Mouse (Mus musculus) cerebellum, adult 2 months (tissue): ENCODE results near the gene 2210407C18Rik. TPM values are rescaled to one million over a fixed set of nuclear protein-coding genes. Genes with fewer than 3 reads are reported as not detected.

ENCODE experiments used
- DNase-seq, 2 experiments: peaks; one replicate each; pipeline ENCODE4 v3.0.0; 2021
- H3K27ac ChIP-seq: fragments of 200-500 bp; 2 replicates; pipeline ENCODE4 v1.5.1; 2012; ENCODE audit warnings: low read length, control low read depth, inconsistent platforms; ENCODE audit not compliant: insufficient read depth
- H3K27me3 ChIP-seq: fragments of 200-500 bp; 2 replicates; pipeline ENCODE4 v1.6.1; 2012; ENCODE audit warnings: inconsistent platforms, mild to moderate bottlenecking, low read length, moderate library complexity; ENCODE audit not compliant: control insufficient read depth, insufficient read depth
- H3K4me1 ChIP-seq: fragments of 200-500 bp; 2 replicates; pipeline ENCODE4 v1.6.1; 2011; ENCODE audit warnings: low read length; ENCODE audit not compliant: control insufficient read depth, insufficient read depth
- H3K4me3 ChIP-seq: fragments of 200-500 bp; replicated peaks from 2 replicates; pipeline ENCODE3; 2011; ENCODE audit warnings: mild to moderate bottlenecking, low read depth, low read length, control low read depth; ENCODE audit not compliant: insufficient read depth
- CTCF ChIP-seq: fragments of 200-500 bp; IDR thresholded peaks from 2 replicates; pipeline ENCODE4 v1.5.1; 2011; ENCODE audit warnings: low read depth, mild to moderate bottlenecking, control low read depth, low read length, moderate library complexity, borderline replicate concordance; ENCODE audit not compliant: insufficient read depth
- POLR2A ChIP-seq: fragments of 200-500 bp; IDR thresholded peaks from 2 replicates; pipeline ENCODE4 v1.6.1; 2011; ENCODE audit warnings: low read length, control low read depth, borderline replicate concordance; ENCODE audit not compliant: insufficient read depth
- WGBS: fragments of 180-500 bp; shearing (Covaris S2); methylation state at CpG from one replicate; pipeline ENCODE4 v1.1.7; 2018; 5-methylcytosine and 5-hydroxymethylcytosine counted together
- polyA plus RNA-seq: library from polyadenylated mRNA; depleted of rRNA; stranded (reverse); fragments of >200 nt; gene quantifications from 2 replicates; pipeline ENCODE4 v1.2.3, GENCODE M21; 2012; rRNA removed

Gene 2210407C18Rik
- not detected in 2 replicates for polyA plus RNA-seq

DNA sequence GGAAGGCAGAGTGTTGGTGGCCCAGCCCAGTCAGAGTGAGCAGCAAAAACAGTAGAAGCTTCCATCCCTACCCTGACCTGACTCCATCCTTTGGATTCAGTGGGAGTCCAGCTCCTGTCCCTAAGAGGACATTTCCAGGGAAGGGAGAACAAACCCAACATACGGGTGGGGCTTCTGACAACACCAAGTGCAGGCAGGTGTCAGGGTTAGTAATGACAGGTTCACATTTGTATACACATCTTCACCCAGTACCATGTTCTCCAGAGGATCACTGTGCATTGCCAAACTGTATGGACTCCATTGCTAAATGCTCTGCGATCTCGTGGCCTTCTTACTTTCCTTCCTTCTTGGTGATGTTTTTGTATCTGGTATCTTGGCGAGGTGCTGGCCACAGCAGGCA lies at the start of gene 2210407C18Rik:
Gene 2210407C18Rik (minus strand): TSS at position 101 of the 400 bp plus-strand sequence.
- no peak for DNase-seq
- no peak within 1 kb of the TSS for H3K27ac ChIP-seq
- TF ChIP-seq POLR2A (no peak), CTCF (no peak)
- H3K4me1 ChIP-seq = no peaks in the 10 kb centered on the region
- H3K27me3 ChIP-seq = no peaks in the 10 kb centered on the region
- no peak within 1 kb of the TSS for H3K4me3 ChIP-seq
- WGBS = 94% methylated on average over 4 of the region's 4 CpGs

DNA sequence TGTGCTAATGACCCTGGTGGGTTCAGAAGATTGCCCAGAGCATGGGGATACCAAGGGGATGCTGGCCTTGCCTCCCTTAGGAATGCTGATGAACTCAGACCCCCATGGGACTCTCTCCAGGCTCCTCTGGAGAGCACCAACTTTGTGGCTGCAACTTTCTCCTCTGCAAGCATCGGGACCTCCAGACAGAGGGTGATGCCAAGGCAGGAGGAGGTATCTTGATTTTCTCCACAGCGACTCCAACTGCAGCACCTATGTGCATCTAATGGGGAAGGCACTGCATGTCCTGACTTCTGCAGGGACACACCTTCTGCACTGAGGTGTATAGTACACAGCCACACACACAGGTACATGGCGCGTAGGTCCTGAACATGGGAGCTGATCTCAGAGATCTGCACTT lies 42.7 kb upstream of the 2210407C18Rik start, which contains the start of gene Olfr322:
Gene Olfr322 (plus strand): TSS at position 187 of the 400 bp plus-strand sequence.
- no peaks in the 10 kb centered on the region for H3K4me1 ChIP-seq
- DNase-seq = no peak
- H3K27me3 ChIP-seq = no peaks in the 10 kb centered on the region
- WGBS = 84% methylated on average over 4 of the region's 4 CpGs
- no peak within 1 kb of the TSS for H3K4me3 ChIP-seq
- TF ChIP-seq POLR2A = no peak
- no peak for TF ChIP-seq CTCF
- H3K27ac ChIP-seq = no peak within 1 kb of the TSS

DNA sequence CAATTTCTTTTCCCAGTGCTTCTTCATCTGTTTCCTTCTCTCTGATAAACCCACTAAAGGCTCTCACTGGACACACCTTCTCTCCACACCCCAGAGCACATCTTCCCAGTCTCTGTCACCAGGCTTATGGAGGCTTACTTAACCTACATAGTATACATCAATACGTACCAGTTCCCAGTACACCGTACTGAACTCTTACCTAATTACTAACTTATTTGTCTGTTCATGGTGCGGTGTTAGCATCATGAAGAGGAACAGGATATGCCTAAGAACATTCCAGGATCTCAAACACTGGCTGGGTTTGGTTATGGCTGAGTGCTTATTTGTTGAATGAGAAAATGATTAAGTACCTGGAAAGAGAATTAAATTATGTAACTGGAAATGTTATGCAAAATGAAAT lies 39.3 kb upstream of the 2210407C18Rik start:
- TF ChIP-seq CTCF (no peak), POLR2A (no peak)
- H3K27ac ChIP-seq = no peak overlapping the region
- no peak for DNase-seq
- H3K4me3 ChIP-seq = no peak overlapping the region
- 86% methylated on average over 3 of the region's 3 CpGs for WGBS
- H3K27me3 ChIP-seq = no peaks in the 10 kb centered on the region; the same call in 1 of the 2 replicates
- H3K4me1 ChIP-seq = no peaks in the 10 kb centered on the region

DNA sequence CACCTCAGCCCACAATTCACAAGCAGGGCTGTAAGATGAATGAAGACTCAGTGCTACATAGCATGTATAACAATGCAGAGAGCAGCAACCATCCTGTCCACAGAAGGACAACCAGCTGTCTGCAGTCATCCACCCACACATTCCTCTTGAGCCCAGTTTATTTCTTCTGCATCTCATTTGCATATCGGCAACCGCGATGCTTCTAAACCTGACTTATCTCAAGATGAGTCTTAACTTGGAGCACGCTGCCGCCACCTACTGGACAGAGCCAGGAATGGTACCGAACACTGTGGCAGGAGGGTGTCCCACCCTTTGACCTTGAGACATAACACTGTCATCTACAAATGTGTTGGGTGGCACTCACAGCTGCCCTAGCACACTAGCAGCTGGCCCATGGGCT lies 27.5 kb upstream of the 2210407C18Rik start:
- TF ChIP-seq POLR2A (no peak), CTCF (peak; percentile 60; the same call in 1 of the 2 replicates)
- Histone ChIP-seq H3K27ac (no peak overlapping the region), H3K27me3 (no peaks in the 10 kb centered on the region; the same call in 1 of the 2 replicates), H3K4me1 (no peaks in the 10 kb centered on the region), H3K4me3 (no peak overlapping the region)
- WGBS = 28% methylated on average over 6 of the region's 6 CpGs
- no peak for DNase-seq

DNA sequence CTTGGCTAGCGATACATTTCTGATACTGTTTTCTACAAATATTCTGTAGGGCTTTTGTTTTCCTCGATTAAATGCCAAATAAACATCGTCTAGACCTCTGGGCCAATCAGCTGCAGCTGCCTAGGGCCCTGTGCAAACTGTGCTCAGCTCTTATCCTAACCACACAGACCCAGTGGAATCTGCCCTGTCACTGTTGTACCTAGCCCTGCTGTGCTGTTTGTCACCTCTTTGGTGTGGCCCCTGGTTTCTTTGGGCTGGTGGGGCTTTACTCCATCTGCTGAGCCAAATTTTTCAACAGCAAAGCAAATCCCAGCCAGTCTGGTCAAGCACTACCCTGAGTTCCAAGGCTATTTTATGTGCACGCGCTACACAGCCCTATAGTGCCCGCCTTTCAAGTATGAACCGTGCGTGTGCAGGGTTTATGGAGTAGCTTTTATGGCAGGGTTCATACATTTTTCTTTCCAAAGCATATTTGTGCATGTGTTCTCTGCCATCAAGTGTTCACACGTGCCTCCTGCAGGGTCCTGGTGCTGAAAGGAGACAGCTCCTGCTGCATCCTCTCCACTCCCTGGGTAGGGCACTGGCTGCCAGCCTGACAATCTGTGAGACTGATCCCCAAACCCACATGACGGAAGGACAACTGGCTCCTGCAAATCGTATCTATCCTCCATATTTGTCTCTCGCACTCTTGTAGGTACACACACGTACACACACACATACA lies 25.9 kb upstream of the 2210407C18Rik start:
- Histone ChIP-seq H3K4me3 (no peak overlapping the region), H3K27me3 (no peaks in the 10 kb centered on the region; the same call in 1 of the 2 replicates), H3K4me1 (no peaks in the 10 kb centered on the region), H3K27ac (no peak overlapping the region)
- no peak for DNase-seq
- 78% methylated on average over 13 of the region's 13 CpGs for WGBS
- no peak for TF ChIP-seq POLR2A
- no peak for TF ChIP-seq CTCF

DNA sequence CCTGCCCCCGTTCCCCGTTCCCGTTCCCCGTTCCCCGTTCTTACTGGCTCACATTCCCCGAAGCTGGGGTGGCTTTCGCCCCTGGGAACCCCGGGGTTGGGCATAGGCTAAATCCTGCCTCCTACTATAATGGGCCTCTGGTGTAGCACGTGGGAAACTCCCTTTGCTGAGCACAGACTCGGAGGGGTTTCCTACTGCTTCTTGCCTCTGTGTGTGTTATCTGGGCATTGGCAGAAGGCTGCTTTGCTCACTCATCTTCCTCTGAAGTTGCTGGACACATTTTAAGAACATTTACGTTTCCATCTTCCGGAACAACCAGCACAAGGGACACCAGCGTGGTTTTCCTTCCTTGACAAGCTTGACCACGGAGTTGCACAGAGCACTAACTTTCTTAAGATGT lies 25.2 kb upstream of the 2210407C18Rik start:
- WGBS = 34% methylated on average over 14 of the region's 14 CpGs
- Histone ChIP-seq H3K27ac (no peak overlapping the region), H3K27me3 (no peaks in the 10 kb centered on the region; the same call in 1 of the 2 replicates), H3K4me3 (no peak overlapping the region), H3K4me1 (no peaks in the 10 kb centered on the region)
- TF ChIP-seq POLR2A (no peak), CTCF (no peak)
- DNase-seq = no peak

DNA sequence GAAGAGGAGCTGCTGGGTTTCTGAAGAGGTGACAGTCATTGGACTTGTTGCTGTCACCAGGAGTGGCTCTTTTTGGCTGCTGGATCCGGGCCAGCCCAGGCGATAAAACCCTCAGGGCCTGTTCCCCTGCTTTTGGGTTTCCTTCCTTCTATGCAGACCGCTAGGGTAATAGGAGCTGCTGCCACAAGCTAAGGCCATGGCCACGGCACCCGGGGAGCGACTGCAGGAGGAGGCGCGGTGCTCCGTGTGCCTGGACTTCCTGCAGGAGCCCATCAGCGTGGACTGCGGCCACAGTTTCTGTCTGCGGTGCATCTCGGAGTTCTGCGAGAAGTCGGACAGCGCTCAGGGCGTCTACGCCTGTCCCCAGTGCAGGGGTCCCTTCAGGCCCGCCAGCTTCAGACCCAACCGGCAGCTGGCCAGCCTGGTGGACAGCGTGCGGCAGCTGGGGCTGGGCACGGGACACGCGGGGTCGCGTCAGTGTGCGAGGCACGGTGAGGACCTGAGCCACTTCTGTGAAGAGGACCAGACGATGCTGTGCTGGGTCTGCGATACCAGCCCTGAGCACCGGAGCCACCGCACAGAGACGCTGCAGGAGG lies 24.5 kb upstream of the 2210407C18Rik start, which contains the start of gene Trim58:
Gene Trim58 (plus strand): TSS at position 194 of the 596 bp plus-strand sequence.
- Histone ChIP-seq H3K27me3 (no peaks in the 10 kb centered on the region; the same call in 1 of the 2 replicates), H3K27ac (no peak within 1 kb of the TSS), H3K4me1 (no peaks in the 10 kb centered on the region), H3K4me3 (peak within 1 kb of the TSS; percentile 3)
- peak; percentile 4 to 20 for DNase-seq
- 1% methylated on average over 34 of the region's 34 CpGs for WGBS
- TF ChIP-seq CTCF = no peak
- no peak for TF ChIP-seq POLR2A

DNA sequence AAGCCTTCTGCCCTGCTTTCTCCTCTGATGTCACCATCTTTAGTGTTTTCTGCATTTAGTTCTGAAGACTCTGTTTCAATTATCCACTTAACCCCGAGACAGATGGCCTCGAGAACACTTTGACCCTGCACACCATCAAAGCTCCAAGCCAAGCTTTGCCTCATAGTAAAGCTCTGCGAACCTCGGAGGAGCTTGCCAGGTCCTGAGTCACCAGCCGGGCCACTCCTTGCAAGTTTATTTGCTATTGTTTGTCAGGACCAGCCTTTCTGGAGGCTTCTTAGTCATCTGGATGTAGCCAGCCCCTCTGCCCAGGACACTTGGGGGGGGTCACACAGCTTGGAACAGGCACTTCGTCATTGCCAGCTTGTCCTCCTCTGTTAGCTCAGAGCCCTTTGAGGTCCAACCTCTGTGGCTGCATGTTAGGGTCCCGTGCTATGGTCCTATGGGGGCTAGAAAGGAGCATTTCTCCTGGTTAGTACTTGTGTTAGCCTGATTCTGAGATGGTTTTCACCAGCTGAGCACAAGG lies 22.4 kb upstream of the 2210407C18Rik start:
- TF ChIP-seq CTCF = no peak
- no peak for TF ChIP-seq POLR2A
- 38% methylated on average over 7 of the region's 7 CpGs for WGBS

More for the DNA sequence above, 22.4 kb upstream of the 2210407C18Rik start:
- no peaks in the 10 kb centered on the region for H3K4me1 ChIP-seq
- no peaks in the 10 kb centered on the region; the same call in 1 of the 2 replicates for H3K27me3 ChIP-seq
- H3K4me3 ChIP-seq = no peak overlapping the region
- no peak for DNase-seq
- no peak overlapping the region for H3K27ac ChIP-seq
